Mouse (Mus musculus) gastrocnemius, postnatal 14 days (tissue): ENCODE measurements around the gene Mrpl22. TPM values are rescaled to one million over a fixed set of nuclear protein-coding genes. Genes with fewer than 3 reads are reported as not detected.

Experiments
- DNase-seq: peaks from one replicate; pipeline ENCODE4 v3.0.0; 2021; ENCODE audit warnings: mixed read lengths
- intact Hi-C: fragments of 180-260 bp; cut with DNase I; formaldehyde crosslinking; loops from one replicate; pipeline ENCODE4 v1.15.1; 2025; ENCODE audit warnings: low total_unique reads
- long read RNA-seq, 2 experiments: library from polyadenylated mRNA; stranded (forward); transcript quantifications; one replicate each; pipeline ENCODE4 v2.0.0; 2021
- total RNA-seq, 2 experiments: library from RNA; stranded (reverse); gene quantifications; 2 replicates each; pipeline ENCODE4 v1.2.3; 2021

The Mrpl22 gene
- 10 to 100 TPM; 39.7 to 43.8 TPM for total RNA-seq
- long read RNA-seq, experiment 1, transcript Mrpl22-201 (7 exons, 722 nt) = major isoform, 26 of 32 reads
- long read RNA-seq, experiment 1, partial matches to known transcripts = 2 of 32 reads
- long read RNA-seq, experiment 1, other reads (novel, unspliced or antisense) = 4 of 32 reads
- long read RNA-seq, experiment 2, transcript Mrpl22-201 (7 exons, 722 nt) = major isoform, 21 of 28 reads
- long read RNA-seq, experiment 2, partial matches to known transcripts = 3 of 28 reads
- long read RNA-seq, experiment 2, other reads (novel, unspliced or antisense) = 4 of 28 reads

DNA sequence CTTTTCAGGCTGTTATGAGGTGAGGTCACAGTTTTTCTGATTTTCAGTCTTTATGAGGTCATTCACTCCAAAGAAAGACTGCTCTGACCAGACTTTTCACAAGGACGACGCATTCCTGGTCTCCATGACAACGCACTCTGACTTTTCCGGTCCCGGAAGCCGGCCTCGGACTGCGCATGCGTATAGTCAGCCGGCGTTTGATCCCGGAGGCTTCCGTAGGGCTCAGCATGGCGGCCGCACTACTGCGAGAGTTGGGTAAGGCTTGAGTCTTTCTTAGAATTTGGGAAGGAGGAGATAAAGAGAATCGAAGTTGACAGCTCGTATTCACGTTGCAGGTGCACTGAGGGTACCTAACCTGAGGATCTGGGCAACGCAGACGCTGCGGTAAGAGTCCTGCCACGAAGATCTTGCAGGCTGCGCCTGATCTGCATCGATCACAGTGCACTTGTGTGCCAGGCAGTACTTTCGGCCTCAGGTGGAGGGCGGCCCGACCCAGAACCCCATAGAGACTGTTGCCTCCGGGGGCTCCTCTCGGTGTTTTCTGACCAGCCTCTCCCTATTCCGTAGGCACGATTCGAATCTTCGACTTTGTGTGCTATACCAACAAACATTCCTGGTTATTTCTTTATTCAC is at the start of gene Mrpl22:
TSS of gene Mrpl22 (plus strand) at position 203 of the 633 bp plus-strand sequence.
- DNase-seq = peak; percentile 95
- intact Hi-C loops = no loop called here

DNA sequence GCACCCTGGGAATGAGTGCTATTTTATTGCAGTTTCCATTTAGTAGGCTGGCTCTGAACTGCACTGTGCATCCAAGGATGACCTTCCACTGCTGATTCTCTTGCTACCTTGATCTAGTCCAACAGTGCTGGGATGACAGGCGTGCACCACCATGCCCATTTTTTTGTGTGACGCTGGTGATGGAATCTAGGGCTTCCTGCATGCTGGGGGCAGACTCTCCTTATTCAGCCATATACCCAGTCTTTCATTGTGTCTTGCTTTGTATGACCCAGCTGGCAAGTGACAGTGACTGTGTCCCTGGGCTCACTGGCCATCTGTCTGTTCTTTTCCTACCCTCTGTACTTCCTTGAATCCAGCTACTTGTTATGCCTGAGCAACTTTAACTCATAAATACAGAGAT is 47.8 kb upstream of the Mrpl22 start:
- intact Hi-C loops = no loop called here
- no peak for DNase-seq

DNA sequence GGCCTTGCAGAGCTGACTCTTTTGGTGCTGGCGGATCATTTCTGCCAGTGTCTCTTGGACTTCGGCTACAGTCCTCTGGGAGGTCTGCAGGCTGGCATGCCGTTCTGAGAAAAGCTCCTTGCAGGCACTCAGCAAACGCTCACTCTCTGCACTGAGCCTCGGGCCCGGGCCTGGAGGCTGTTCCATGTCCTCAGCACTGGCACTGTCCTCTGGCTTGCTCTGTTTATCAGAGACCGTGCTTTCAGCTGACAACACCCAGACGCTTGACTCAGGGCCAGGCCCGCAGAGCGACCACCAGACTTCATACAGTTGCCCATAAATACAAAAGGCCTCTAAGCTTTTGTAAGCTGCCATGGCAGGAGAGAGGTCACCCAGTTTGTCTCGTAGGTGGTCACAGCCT is 46.4 kb upstream of the Mrpl22 start:
- no peak for DNase-seq
- intact Hi-C loops = no loop called here

DNA sequence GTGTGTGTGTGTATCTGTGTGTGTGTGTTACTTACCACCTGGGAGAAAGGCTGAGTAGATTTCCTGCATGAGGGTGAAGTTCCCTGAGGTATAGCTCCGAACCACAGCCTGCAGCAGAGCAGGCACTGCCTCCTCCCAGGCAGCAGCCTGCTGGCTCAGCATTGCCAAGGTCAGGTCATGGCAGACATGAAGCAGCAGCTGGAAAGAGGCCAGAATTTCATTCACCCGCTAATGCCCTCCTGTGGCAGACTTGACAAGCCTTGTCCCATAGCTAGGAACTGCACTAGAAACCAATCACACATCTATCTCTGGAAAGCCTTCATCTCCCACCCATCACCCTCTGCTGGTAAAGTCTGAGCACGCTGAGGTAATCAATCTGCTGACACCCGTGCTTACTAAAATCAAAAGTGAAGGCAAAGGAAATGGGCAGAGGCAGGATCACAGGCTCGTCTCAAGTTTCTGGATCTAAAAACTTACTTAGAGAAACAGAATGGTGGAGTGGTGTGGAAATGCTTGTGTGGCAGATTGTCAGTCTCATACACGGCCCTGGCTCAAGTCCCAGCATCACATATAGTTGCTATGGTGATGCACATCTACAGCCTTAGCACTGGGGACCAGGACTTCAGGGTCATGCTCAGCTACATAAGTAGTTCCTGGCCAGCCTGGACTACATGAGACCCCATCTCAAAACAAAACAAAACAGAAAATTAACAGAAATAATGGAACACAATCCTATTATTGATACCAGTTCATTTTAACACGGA is 44.9 kb upstream of the Mrpl22 start:
- intact Hi-C loops = no loop called here
- DNase-seq = peak; percentile 72

DNA sequence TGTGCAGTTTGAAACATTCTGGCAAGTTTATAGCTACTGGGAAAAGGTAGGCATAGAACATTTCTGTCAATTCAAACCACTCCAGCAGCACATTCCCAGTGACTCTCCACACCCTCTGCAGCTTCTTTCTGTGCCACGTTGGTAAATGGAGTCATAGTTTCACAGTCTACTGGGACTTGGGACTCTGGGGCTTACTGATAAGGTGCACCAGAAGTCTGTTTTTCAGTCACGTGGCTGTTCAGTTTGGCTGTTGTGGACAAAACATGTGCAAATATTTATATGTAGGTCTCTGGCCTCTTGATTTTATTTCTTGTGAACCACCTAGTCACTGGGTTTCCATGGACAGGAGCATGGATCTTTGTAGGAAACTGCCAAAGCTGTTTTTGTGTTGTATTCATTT is 43.9 kb upstream of the Mrpl22 start:
- intact Hi-C loops = no loop called here
- DNase-seq = no peak

DNA sequence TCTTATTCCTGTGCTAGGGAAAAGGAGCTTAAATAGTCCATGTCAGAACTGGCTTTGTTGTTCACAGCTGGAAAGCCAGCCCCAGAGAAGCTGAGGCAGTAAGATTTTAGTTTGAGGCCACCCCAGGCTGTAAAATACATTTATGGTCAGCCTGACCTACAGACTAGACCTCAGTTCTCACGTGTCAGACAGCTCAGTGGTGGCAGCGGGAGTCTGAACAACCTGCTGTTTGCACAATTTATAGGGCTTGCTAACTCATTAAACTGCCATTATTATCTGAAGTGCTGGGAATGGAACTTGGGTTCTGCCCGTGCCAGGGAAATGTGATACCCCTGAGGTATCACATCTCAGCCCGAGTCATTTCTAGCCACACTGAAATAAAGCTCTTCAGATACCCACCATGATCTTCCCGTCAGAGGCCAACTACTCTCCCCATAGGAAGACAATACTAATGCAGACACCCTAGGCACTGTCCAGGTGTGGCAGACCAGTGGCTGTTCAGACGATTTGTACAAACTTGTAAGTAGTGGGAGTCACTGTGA is 42.1 kb upstream of the Mrpl22 start:
- no peak for DNase-seq
- intact Hi-C loops = no loop called here

DNA sequence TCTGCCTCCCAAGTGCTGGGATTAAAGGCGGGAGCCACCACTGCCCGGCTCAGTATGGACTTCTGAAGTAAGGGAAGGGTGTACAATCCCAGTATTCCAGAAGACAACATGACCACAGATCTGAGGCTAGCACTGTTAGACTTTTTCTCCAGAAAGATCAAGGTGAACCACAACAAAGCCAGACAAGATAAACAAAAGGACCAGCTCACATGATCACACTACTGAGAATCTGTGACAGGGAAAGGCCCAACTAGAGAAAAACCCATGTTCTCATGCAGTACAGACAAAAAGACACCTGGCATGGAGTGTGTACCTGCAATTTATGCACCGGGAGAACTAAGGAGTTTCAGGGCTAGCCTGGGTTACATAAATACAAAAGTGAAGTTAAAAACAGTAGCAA is 39.4 kb upstream of the Mrpl22 start:
- no peak for DNase-seq
- intact Hi-C loops = no loop called here

DNA sequence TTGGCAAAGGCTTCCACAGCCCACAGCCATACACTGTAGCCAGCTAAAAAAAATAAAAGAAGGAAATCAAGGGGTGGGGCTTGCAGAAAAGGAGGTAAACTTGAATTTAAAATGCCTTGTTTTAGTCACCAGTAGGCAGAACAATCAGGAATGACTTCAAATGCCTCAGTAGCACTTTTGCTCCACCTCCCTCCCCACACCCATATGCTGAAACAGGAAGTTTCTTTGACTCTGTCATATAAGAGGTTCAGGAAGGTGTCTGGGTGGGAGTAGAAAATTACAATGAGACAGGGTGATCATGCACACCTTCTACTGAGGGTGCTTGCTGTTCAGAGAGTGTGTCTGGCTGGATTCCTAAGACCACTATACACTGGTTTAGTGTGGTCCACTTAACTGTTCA is 36.6 kb upstream of the Mrpl22 start:
- intact Hi-C loops = no loop called here

DNA sequence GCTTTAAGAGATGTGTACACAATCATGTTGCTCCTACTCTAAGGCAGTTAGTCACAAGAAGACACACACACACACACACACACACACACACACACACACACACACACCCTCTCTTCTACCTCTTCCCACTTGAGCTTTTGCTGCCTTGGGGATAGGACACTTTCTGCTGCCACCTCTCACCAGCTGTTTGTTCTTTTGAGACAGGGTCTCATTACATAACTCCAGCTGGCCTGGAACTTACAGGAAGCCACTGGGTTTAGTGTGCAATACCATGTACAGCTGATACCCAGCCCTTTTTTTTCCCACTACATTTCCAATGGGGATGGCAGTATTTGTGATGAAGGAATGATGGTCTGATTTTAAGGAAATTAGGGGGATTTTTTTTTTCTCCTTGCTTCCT is 36.2 kb upstream of the Mrpl22 start:
- no peak for DNase-seq
- intact Hi-C loops = no loop called here

More for the DNA sequence above, 36.6 kb upstream of the Mrpl22 start:
- DNase-seq = no peak

DNA sequence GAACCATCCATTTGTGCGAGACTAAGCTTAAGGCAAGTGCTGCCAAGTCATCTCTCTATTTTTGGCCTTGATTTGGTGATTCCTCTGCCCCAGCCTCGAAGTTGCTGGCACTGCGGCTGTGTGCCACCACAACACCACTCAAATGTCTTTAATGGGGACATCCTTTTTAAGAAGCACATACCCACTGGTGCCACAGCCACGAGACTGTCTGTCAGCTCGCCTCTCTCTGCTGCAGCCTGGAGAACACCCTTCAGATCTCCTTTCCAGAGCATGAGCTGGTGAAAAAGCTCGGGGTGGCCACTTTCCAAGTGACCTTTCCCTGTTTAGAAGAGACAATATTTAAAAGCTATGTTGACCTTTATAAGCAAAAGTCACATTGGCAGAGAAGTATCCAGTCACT is 34.8 kb upstream of the Mrpl22 start:
- intact Hi-C loops = no loop called here
- no peak for DNase-seq

DNA sequence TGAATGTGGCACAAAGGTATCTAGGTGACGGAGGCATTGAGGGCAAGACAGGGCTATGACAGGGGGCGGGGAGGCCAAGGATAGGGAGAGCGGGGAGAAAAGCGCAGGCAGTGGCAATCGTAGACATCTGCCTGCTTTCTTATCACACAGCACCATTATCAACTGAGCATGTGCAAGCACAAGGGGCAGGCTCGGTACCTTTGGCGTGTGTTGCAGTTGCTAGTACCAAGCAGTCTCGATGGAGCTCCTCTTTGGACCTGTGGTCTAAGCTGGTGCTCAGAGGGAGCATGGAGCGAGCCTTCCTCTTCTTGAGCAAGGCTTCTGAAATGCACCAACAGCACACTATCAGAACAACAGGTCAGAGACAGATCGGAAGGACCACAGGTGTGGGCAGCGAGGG is 32.6 kb upstream of the Mrpl22 start:
- no peak for DNase-seq

DNA sequence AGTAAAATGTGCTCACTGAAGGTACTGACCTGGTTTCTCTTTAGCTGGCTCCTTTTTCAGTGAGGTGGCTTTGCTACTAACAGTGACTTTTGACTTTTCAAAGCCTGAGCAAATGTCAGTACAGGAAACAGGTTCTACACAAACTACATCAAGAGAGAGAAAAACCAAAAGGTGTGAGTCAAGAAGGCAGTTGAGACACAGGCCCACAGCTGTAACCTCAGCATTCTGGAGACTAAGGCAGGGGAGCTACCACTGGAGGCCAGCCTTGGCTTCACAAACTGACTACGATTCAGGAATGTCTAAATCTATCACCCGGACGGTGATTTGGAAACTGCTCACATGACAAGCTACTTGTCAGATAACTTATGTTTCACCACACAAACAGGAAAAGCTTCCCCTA is 32.0 kb upstream of the Mrpl22 start:
- DNase-seq = no peak
- intact Hi-C loops = no loop called here

More for the DNA sequence above, 32.6 kb upstream of the Mrpl22 start:
- intact Hi-C loops = no loop called here

DNA sequence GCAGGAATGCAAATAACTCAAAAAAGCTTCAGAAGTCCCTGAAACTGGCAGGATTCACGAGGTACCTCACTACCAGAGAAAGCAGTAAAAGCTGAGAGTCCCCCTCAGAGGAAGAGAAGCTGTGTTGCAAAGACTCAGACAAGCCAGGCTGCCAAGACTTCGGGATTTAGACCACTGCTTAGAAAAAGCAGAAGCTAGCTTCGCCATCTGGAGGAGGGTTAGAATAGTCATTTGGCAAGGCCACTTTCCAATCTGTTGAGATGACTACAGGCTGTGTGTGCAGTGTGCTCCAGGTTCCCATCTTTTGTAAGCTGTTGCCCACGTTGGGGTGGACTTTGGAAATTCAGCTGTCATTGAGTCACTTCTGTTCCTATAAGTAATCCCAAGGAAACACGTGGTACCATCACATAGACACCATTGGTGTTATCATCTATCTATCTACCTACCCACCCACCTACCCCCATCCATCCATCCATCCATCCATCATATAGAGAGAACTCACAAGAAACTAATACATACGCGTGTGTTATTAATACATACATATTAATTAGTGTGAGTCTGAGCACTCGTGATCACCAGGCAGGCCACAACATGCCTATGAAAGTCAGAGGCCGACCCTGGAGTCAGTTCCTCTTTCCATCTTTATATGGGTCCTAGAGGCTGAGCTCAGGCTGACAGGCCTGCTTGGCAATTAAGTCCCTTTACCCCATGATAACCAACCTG is 27.6 kb upstream of the Mrpl22 start:
- intact Hi-C loops = no loop called here
- DNase-seq = no peak

DNA sequence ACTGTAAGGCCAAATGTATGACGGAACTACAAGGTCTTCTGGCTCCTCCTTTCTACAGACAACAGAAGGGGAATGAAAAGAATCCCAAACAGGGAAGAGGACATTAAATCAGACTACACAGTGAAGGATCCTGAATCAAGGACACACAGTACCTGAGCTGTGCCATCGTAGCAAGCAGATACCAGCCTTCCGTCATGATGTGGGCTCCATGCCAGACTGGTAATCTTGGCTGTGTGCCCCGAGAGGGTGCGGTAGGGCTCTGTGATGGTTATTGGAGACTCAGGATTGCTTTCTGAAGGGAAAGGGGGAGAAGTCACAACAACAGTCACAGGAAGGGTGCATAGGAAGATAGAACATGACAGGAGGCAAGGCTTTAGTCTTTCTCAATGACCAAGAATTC is 25.2 kb upstream of the Mrpl22 start:
- intact Hi-C loops = no loop called here
- no peak for DNase-seq

DNA sequence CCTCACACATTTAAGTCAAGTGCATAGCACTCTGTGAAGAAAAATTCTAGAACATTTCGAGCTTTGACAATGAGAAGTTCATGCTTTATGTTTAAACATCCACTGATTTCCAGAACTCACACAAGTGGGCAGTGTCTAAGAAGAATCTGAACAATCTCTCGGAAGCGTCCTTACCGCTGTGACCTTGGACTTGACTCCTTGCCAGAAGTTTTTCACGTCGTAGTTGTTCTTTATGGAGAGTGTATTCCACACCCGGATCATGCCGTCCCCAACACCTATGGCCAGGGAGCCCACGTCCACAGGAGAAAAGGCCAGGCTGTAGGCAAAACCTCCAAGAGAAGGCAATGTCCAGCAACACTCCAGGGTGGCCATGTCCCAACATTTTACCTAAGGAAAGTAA is 16.0 kb upstream of the Mrpl22 start:
- DNase-seq = no peak
- intact Hi-C loops = no loop called here

DNA sequence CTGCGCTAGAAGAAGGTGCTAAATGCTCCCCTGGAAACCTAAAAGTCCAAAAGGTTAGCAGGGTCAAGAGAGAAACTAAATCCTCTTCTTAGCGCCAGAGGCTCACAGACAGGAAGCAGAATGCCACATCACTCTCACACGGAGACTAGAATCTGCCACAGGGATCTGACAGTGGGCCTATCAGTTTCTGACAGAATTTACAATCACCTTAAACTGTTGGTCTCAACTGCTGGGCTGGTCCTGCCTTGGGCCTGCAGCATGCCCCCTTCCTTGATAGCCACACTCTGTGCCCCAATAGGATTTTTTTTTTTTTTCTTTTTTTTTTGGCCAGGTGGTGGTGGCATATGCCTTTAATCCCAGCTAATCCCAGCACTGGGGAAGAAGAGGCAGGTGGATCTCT is 14.6 kb upstream of the Mrpl22 start:
- intact Hi-C loops = no loop called here

DNA sequence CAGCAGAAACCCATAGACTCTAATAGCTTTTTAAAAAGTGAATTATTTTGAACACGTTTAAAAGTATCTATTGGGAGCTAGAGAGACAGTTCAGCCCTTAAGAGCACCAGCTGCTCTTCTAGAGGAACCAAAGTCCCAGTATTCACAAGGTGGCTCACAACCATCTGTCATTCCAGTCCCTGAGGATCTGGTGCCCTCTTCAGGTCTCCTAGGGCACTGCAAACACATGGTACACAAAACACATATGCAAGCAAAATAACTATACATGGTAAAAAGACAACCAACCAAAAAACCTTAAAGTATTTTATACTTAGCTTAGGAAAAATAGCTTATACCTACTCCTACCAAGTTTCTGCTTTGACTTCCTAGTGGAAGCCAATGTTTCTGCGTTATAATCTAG is 6.4 kb upstream of the Mrpl22 start:
- intact Hi-C loops = loop anchor here (10.0 kb wide), 1 partner anchor 60 kb away; the partner anchor contains the start of gene Cnot8
- DNase-seq = no peak

More for the DNA sequence above, 14.6 kb upstream of the Mrpl22 start:
- DNase-seq = no peak

DNA sequence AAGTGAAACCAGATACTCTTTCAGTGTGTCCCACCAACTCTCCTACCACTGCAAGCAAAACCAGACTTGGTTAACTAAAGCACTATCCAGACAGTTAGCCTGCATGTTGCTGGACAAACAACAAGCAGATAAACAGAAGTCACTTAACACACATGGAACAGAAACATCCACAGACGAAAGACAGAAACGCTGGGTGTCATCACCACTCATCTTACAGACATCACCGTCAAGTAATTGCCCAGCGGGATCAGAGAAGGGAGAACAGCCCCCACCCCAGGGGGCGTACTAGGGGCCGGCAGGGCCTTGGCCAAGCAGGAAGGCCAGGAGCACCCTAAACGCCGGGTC is 3.7 kb upstream of the Mrpl22 start:
- intact Hi-C loops = loop anchor here (10.0 kb wide), 1 partner anchor 63 kb away; the partner anchor contains the start of gene Cnot8
- no peak for DNase-seq

DNA sequence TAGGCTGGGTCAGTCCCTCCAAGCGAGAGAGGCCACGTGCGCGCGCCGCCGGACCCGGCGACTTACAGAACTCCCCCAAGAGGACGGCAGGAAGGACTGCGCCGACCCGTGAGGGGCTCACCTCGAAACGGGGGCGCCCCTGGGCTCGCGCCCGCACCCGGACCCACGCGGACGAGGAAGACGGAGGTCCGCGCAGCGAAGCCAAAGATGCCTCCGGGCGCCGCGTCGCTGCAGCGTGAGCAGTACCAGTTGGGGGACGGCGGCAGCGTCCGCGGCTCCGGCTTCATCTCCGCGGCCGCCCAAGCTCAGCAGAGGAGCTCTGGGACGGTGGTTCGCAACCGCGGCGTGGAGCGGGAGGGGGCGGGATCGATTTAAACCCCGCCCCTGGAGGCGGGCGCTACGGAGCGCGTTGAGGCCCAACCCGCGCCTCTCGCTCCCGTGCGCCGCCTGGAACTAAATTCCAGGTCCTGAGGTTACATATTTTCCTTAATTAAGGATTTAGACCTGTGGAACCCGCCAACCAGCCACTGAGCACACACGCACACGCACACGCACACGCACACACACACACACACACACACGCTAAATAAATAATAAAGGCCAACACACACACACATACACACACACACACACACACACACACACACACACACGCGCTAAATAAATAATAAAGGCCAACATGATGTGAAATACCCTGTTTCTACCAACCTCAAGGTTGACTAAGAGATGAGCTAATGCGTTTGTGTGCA is 3.1 kb upstream of the Mrpl22 start, which contains the start of gene Gemin5:
TSS of gene Gemin5 (minus strand) at position 373 of the 749 bp plus-strand sequence.
- peak; percentile 84 for DNase-seq
- intact Hi-C loops = loop anchor here (10.0 kb wide), 1 partner anchor 64 kb away; the partner anchor contains the start of gene Cnot8
